Mouse (Mus musculus): ENCODE data around the gene Erp44. TPM values are rescaled to one million over a fixed set of nuclear protein-coding genes. Genes with fewer than 3 reads are reported as not detected.

The Erp44 gene
- polyA plus RNA-seq, 1 experiment, result 6.5 TPM

DNA sequence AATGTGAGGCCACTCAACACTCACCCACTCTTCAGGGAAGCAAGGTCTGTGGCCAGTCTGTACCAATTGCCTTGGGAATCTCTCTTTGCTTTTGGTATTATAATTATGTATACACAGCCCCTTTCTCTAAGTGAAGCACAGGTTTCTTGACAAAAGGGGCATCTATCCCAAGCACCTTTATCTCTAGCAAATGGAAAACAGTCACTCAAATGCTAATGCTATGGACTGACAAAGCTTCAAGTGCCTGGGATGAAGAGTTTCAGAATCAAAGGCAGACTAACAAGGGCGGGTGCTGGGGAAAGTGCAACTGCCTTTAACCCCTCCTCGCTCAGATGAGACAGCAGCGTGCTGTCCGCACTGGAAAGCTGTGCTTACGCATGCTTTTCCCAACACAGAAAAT is 7.5 kb downstream of the Erp44 start:
- no peaks in the 10 kb centered on the region for H3K36me3 ChIP-seq (ENCODE audit: control insufficient read depth, insufficient read depth, low read length)
- 95% methylated on average over 5 of the region's 5 CpGs for WGBS
- no peak for DNase-seq (ENCODE audit: low read depth in 1 of 2, low spot score in 2 of 2)
- H3K4me3 ChIP-seq (ENCODE audit: extremely low read depth, insufficient read depth, insufficient read length), result no peak overlapping the region
- peaks cover 12% of the 10 kb centered on the region for H3K4me1 ChIP-seq (ENCODE audit: control insufficient read depth, insufficient read depth, insufficient read length)
- H3K27ac ChIP-seq (ENCODE audit: insufficient read depth, low read length), result no peak overlapping the region
- no peaks in the 10 kb centered on the region for H3K27me3 ChIP-seq (ENCODE audit: control insufficient read depth, insufficient read depth, low read length)
- TF ChIP-seq POLR2A (IDR thresholded peaks at IDR 0.05; ENCODE audit: low read depth, low read length) (no peak), CTCF (IDR thresholded peaks at IDR 0.05; ENCODE audit: extremely low read depth, insufficient read depth, insufficient read length, insufficient replicate concordance) (no peak)

DNA sequence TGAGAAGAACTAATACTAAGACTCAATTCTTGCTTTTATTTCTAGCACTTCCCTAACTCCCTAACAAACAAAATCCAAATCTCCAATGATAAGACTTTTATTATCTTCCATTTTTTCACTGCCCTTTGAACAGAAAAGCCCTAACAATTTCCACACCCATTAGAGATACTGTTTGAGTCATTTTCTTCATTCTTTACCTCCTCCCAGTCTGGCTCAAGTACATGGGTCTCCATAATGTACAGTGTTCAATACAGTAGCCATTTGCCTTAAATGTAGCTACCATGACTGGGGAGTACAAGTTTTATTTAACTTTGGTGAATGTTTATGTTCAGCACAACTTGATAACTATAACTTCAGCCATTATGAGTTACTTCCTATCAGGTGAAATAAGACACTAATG is 8.8 kb downstream of the Erp44 start:
- H3K27me3 ChIP-seq (ENCODE audit: control insufficient read depth, insufficient read depth, low read length), result no peaks in the 10 kb centered on the region
- TF ChIP-seq POLR2A (IDR thresholded peaks at IDR 0.05; ENCODE audit: low read depth, low read length) (no peak), CTCF (IDR thresholded peaks at IDR 0.05; ENCODE audit: extremely low read depth, insufficient read depth, insufficient read length, insufficient replicate concordance) (no peak)
- DNase-seq (ENCODE audit: low read depth in 1 of 2, low spot score in 2 of 2), result no peak
- H3K27ac ChIP-seq (ENCODE audit: insufficient read depth, low read length), result no peak overlapping the region
- no peaks in the 10 kb centered on the region for H3K36me3 ChIP-seq (ENCODE audit: control insufficient read depth, insufficient read depth, low read length)
- no peak overlapping the region for H3K4me3 ChIP-seq (ENCODE audit: extremely low read depth, insufficient read depth, insufficient read length)
- H3K4me1 ChIP-seq (ENCODE audit: control insufficient read depth, insufficient read depth, insufficient read length), result peaks cover 15% of the 10 kb centered on the region

DNA sequence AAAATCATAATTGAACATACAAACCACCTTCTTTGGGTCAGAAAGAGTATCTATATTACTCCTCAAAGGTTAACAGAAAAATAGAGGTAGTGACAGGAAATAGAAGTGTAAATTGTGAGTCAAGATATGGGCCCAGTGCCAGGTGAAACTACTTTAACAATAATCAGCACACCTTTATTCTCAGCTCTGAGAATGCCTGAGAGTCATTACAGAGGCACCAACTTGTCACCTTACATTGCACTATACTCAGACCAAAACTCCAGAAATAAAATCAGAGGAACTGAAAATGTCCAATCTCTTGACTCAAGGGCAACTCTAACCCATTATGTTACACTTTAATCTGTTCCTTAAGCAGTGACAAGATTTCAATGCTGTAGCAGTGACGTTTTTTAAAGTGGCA is 11.2 kb downstream of the Erp44 start:
- DNase-seq (ENCODE audit: low read depth in 1 of 2, low spot score in 2 of 2), result no peak
- Histone ChIP-seq H3K36me3 (ENCODE audit: control insufficient read depth, insufficient read depth, low read length) (no peaks in the 10 kb centered on the region), H3K4me1 (ENCODE audit: control insufficient read depth, insufficient read depth, insufficient read length) (peaks cover 9% of the 10 kb centered on the region), H3K4me3 (ENCODE audit: extremely low read depth, insufficient read depth, insufficient read length) (no peak overlapping the region), H3K27ac (ENCODE audit: insufficient read depth, low read length) (no peak overlapping the region), H3K27me3 (ENCODE audit: control insufficient read depth, insufficient read depth, low read length) (no peaks in the 10 kb centered on the region)
- 52% methylated on average over 1 of the region's 1 CpGs for WGBS
- TF ChIP-seq CTCF (IDR thresholded peaks at IDR 0.05; ENCODE audit: extremely low read depth, insufficient read depth, insufficient read length, insufficient replicate concordance) (no peak), POLR2A (IDR thresholded peaks at IDR 0.05; ENCODE audit: low read depth, low read length) (no peak)

DNA sequence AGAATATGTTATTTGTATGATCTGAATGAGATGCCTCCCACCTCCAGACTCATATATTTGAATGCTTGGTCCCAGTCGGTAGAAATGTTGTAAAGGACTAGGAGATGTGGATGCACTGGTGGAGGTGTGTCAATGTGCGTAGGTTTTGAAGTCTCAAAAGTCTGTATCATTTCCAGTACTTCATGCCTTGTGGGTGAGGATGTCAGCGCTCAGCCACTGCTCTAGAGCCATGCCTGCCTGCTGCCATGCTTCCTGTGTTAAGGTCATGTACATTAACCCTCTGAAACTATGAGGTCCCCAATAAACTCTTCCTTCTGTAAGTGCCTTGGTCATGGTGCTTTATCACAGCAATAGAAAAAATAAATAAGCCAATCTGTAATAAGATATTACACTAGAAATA is 11.7 kb downstream of the Erp44 start:
- H3K36me3 ChIP-seq (ENCODE audit: control insufficient read depth, insufficient read depth, low read length), result no peaks in the 10 kb centered on the region
- no peaks in the 10 kb centered on the region for H3K27me3 ChIP-seq (ENCODE audit: control insufficient read depth, insufficient read depth, low read length)
- DNase-seq (ENCODE audit: low read depth in 1 of 2, low spot score in 2 of 2), result no peak
- WGBS, result 75% methylated on average over 3 of the region's 3 CpGs
- TF ChIP-seq CTCF (IDR thresholded peaks at IDR 0.05; ENCODE audit: extremely low read depth, insufficient read depth, insufficient read length, insufficient replicate concordance) (no peak), POLR2A (IDR thresholded peaks at IDR 0.05; ENCODE audit: low read depth, low read length) (no peak)
- H3K4me1 ChIP-seq (ENCODE audit: control insufficient read depth, insufficient read depth, insufficient read length), result peaks cover 8% of the 10 kb centered on the region; the same call in 1 of the 2 replicates
- H3K4me3 ChIP-seq (ENCODE audit: extremely low read depth, insufficient read depth, insufficient read length), result no peak overlapping the region
- H3K27ac ChIP-seq (ENCODE audit: insufficient read depth, low read length), result no peak overlapping the region

DNA sequence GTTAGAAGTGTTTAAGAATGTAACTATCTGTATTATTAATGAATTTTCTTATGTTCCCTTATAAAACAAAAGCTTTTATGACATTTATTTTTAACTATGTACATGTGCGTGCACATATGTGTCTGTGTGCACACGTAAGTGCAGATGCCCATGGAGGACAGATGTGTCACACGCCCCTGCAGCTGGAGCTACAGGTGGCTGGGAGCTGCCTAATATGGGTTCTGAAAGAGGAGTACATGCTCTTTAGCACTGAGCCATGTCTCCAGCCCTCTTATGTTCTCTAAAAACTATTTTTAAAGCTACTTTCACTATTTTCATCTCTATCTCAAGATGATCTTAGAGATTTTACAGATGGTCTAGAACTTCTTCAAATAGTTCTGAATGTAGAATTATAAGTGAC is 21.3 kb downstream of the Erp44 start:
- H3K36me3 ChIP-seq (ENCODE audit: control insufficient read depth, insufficient read depth, low read length), result no peaks in the 10 kb centered on the region
- peaks cover 11% of the 10 kb centered on the region for H3K4me1 ChIP-seq (ENCODE audit: control insufficient read depth, insufficient read depth, insufficient read length)
- DNase-seq (ENCODE audit: low read depth in 1 of 2, low spot score in 2 of 2), result no peak
- TF ChIP-seq CTCF (IDR thresholded peaks at IDR 0.05; ENCODE audit: extremely low read depth, insufficient read depth, insufficient read length, insufficient replicate concordance) (no peak), POLR2A (IDR thresholded peaks at IDR 0.05; ENCODE audit: low read depth, low read length) (no peak)
- no peak overlapping the region for H3K4me3 ChIP-seq (ENCODE audit: extremely low read depth, insufficient read depth, insufficient read length)
- WGBS, result 47% methylated on average over 3 of the region's 3 CpGs
- no peaks in the 10 kb centered on the region for H3K27me3 ChIP-seq (ENCODE audit: control insufficient read depth, insufficient read depth, low read length)
- no peak overlapping the region for H3K27ac ChIP-seq (ENCODE audit: insufficient read depth, low read length)

DNA sequence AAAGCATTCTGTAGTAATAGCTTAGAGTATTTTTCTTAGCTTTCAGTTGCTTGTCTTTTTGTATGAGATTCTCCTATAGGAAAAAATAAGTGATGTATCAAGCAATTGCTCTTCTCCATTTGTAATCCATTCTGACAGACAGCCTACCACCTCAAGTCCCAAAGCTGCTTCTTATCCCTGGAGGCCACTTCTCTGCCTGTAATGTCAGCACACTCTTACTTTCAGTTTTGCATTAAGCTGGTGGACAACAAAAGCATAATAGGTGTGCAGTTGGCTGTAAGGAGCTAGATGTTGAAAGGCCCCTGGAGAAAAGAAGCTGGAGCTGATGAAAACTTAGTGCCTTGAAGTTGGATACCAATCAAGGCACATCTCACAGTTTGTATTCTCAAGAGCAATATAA is 26.1 kb downstream of the Erp44 start:
- H3K36me3 ChIP-seq (ENCODE audit: control insufficient read depth, insufficient read depth, low read length), result no peaks in the 10 kb centered on the region
- H3K27me3 ChIP-seq (ENCODE audit: control insufficient read depth, insufficient read depth, low read length), result no peaks in the 10 kb centered on the region
- TF ChIP-seq POLR2A (IDR thresholded peaks at IDR 0.05; ENCODE audit: low read depth, low read length) (no peak), CTCF (IDR thresholded peaks at IDR 0.05; ENCODE audit: extremely low read depth, insufficient read depth, insufficient read length, insufficient replicate concordance) (no peak)
- H3K27ac ChIP-seq (ENCODE audit: insufficient read depth, low read length), result no peak overlapping the region
- peaks cover 6% of the 10 kb centered on the region for H3K4me1 ChIP-seq (ENCODE audit: control insufficient read depth, insufficient read depth, insufficient read length)
- DNase-seq (ENCODE audit: low read depth in 1 of 2, low spot score in 2 of 2), result no peak
- H3K4me3 ChIP-seq (ENCODE audit: extremely low read depth, insufficient read depth, insufficient read length), result no peak overlapping the region

DNA sequence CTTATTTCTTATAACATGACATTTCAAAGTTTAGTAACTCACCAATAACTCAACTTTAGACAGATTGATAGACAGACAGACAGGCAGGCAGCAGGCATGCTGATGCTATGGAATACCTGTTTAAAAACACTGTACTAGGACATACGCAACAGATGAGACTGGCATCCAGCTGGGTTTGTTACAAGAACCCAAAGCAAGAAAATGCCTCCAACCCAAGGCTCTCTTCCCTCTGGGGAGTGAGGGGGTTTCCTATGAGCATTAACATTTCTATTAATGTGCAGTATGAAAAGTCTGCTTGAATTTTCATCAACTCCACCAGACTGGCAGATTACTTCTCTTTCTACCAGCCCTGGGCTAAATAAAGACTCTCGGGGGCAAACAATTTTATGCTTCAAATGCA is 35.1 kb downstream of the Erp44 start:
- Histone ChIP-seq H3K4me3 (ENCODE audit: extremely low read depth, insufficient read depth, insufficient read length) (no peak overlapping the region), H3K27me3 (ENCODE audit: control insufficient read depth, insufficient read depth, low read length) (no peaks in the 10 kb centered on the region), H3K4me1 (ENCODE audit: control insufficient read depth, insufficient read depth, insufficient read length) (peaks cover 8% of the 10 kb centered on the region; the same call in 1 of the 2 replicates), H3K27ac (ENCODE audit: insufficient read depth, low read length) (peak overlapping the region; percentile 49; the same call in 1 of the 2 replicates), H3K36me3 (ENCODE audit: control insufficient read depth, insufficient read depth, low read length) (no peaks in the 10 kb centered on the region; the same call in 1 of the 2 replicates)
- 53% methylated on average over 2 of the region's 2 CpGs for WGBS
- no peak for DNase-seq (ENCODE audit: low read depth in 1 of 2, low spot score in 2 of 2)
- TF ChIP-seq CTCF (IDR thresholded peaks at IDR 0.05; ENCODE audit: extremely low read depth, insufficient read depth, insufficient read length, insufficient replicate concordance), result no peak
- TF ChIP-seq POLR2A (IDR thresholded peaks at IDR 0.05; ENCODE audit: low read depth, low read length), result no peak
